In the genomic region with DNA sequence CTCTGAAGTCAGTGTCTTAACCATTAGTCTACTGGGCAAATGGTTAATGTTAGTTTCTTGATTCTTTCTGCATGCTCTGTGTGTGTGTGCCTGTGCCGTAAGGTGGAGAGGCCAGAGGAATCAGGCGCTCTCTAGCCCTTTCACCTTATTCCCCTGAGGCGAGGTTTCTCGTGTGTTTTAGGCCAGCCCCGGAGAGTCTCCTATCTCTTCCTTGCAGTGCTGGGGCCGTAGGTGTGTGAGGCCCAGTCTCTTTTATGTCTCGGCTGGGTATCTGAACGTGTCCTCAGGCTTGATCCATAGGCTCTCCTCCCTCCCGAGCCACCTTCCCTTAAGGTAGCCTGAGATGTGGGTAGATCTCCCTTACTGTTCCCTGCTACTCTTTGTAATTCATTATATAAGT, we compare ENCODE assay signal across 20 mouse cellular contexts. TPM values are rescaled to one million over a fixed set of nuclear protein-coding genes. Genes with fewer than 3 reads are reported as not detected.
DNase-seq lines count a peak whose midpoint lies in the region; ATAC-seq and TF ChIP-seq lines count a peak whose summit lies in the region.
"Had no signal": no experiment of that assay in that cellular context is flagged by ENCODE, and none has a peak within 500 bp of the region (broad histone marks: within the 10 kb centered on the region; RNA-seq: fewer than 3 reads in every experiment).

No protein-coding gene starts in this region.

- TF ChIP-seq CTCF in liver, embryonic 14.5 days (IDR thresholded peaks at IDR 0.05; ENCODE audit: low read depth), result no peak
- no peak for TF ChIP-seq CTCF in stomach, postnatal 0 days (IDR thresholded peaks at IDR 0.05; ENCODE audit: low read depth)

- H3K36me3 ChIP-seq in heart, embryonic 11.5 days (ENCODE audit: control insufficient read depth, insufficient read depth, low read length), result no peaks in the 10 kb centered on the region
- no peaks in the 10 kb centered on the region for H3K36me3 ChIP-seq in liver, embryonic 14.5 days (replicated peaks; ENCODE audit: control insufficient read depth, insufficient read depth, low read depth)
- H3K36me3 ChIP-seq in stomach, postnatal 0 days (ENCODE audit: control insufficient read depth, insufficient read depth, low read length), result no peaks in the 10 kb centered on the region
- H3K36me3 ChIP-seq: forebrain, embryonic 12.5 days had no signal

- no peaks in the 10 kb centered on the region for H3K27me3 ChIP-seq in heart, embryonic 11.5 days (ENCODE audit: control insufficient read depth, insufficient read depth, low read length)
- H3K27me3 ChIP-seq in liver, embryonic 14.5 days (ENCODE audit: control insufficient read depth, insufficient read depth, low read length), result no peaks in the 10 kb centered on the region
- H3K27me3 ChIP-seq in stomach, postnatal 0 days (ENCODE audit: control insufficient read depth, insufficient read depth, low read length), result no peaks in the 10 kb centered on the region
- H3K27me3 ChIP-seq: forebrain, embryonic 12.5 days; limb, embryonic 15.5 days; megakaryocyte, embryonic 14.5 days; Patski had no signal

- WGBS in heart, embryonic 11.5 days (ENCODE audit: insufficient replicate concordance), result 44% methylated on average over 9 of the region's 9 CpGs
- 14% methylated on average over 9 of the region's 9 CpGs for WGBS in liver, embryonic 14.5 days (ENCODE audit: insufficient replicate concordance)
- 67% methylated on average over 9 of the region's 9 CpGs for WGBS in stomach, postnatal 0 days

- H3K4me1 ChIP-seq in heart, embryonic 11.5 days (ENCODE audit: control insufficient read depth, insufficient read depth, low read length), result peaks cover 21% of the 10 kb centered on the region
- H3K4me1 ChIP-seq in liver, embryonic 14.5 days (replicated peaks; ENCODE audit: control insufficient read depth in 2 of 2, insufficient read depth in 2 of 2, low read length in 1 of 2), result peaks cover 30 to 45% of the 10 kb centered on the region in 2 experiments
- H3K4me1 ChIP-seq in stomach, postnatal 0 days (replicated peaks; ENCODE audit: control insufficient read depth, insufficient read depth), result peaks cover 9% of the 10 kb centered on the region; the same call in 1 of the 2 replicates
- H3K4me1 ChIP-seq: forebrain, embryonic 12.5 days had no signal

- H3K9ac ChIP-seq in heart, embryonic 11.5 days (ENCODE audit: low read depth, low read length), result no peak overlapping the region
- H3K9ac ChIP-seq in liver, embryonic 14.5 days (replicated peaks), result peak overlapping the region; percentile 42
- H3K9ac ChIP-seq in stomach, postnatal 0 days (ENCODE audit: low read length), result no peak overlapping the region
- H3K9ac ChIP-seq: forebrain, embryonic 12.5 days; limb, embryonic 15.5 days had no signal

- TF ChIP-seq EP300 in liver, embryonic 14.5 days (IDR thresholded peaks at IDR 0.05; ENCODE audit: low read depth), result peak; percentile 74
- TF ChIP-seq EP300 in stomach, postnatal 0 days (optimal IDR thresholded peaks at IDR 0.05), result no peak

- no peaks in the 10 kb centered on the region for H3K9me3 ChIP-seq in heart, embryonic 11.5 days (replicated peaks; ENCODE audit: control insufficient read depth, low read length)
- no peaks in the 10 kb centered on the region for H3K9me3 ChIP-seq in liver, embryonic 14.5 days (ENCODE audit: control insufficient read depth, low read length)
- no peaks in the 10 kb centered on the region for H3K9me3 ChIP-seq in stomach, postnatal 0 days (ENCODE audit: control insufficient read depth, low read length)
- H3K9me3 ChIP-seq: forebrain, embryonic 12.5 days; limb, embryonic 15.5 days had no signal

- no peak overlapping the region for H3K4me3 ChIP-seq in heart, embryonic 11.5 days (ENCODE audit: low read depth, low read length)
- H3K4me3 ChIP-seq in liver, embryonic 14.5 days (ENCODE audit: insufficient read depth in 1 of 2, low read depth in 2 of 2, low read length in 2 of 2), result no peak overlapping the region
- H3K4me3 ChIP-seq in stomach, postnatal 0 days (ENCODE audit: low read depth, low read length), result no peak overlapping the region
- H3K4me3 ChIP-seq: forebrain, embryonic 12.5 days; limb, embryonic 15.5 days; megakaryocyte, embryonic 14.5 days had no signal

- peak overlapping the region; percentile 14 for H3K4me2 ChIP-seq in heart, embryonic 11.5 days
- peak overlapping the region; percentile 60 for H3K4me2 ChIP-seq in liver, embryonic 14.5 days (ENCODE audit: low read depth)
- H3K4me2 ChIP-seq in stomach, postnatal 0 days (replicated peaks; ENCODE audit: low read depth), result no peak overlapping the region
- H3K4me2 ChIP-seq: forebrain, embryonic 12.5 days; limb, embryonic 15.5 days had no signal

- 0 out of 2 replicates have a peak overlapping the region, but pooled peaks have one; percentile 29 for H3K27ac ChIP-seq in heart, embryonic 11.5 days (ENCODE audit: low read depth, low read length)
- H3K27ac ChIP-seq in liver, embryonic 14.5 days, result peak overlapping the region; percentile 68
- 0 out of 2 replicates have a peak overlapping the region, but pooled peaks have one; percentile 13 for H3K27ac ChIP-seq in stomach, postnatal 0 days (replicated peaks)
- H3K27ac ChIP-seq: forebrain, embryonic 12.5 days; limb, embryonic 15.5 days had no signal

- no peak for DNase-seq in heart, adult 18-20 months
- DNase-seq in liver, embryonic 14.5 days (ENCODE audit: low read depth in 3 of 3, low spot score in 3 of 3), result peak; percentile 71 to 73 (median 72)
- DNase-seq in stomach, postnatal 0 days (ENCODE audit: low spot score), result no peak
- DNase-seq in ovary, adult 18-20 months (ENCODE audit: low spot score), result no peak
- DNase-seq in kidney, postnatal 14 days, result no peak
- DNase-seq: adrenal gland, postnatal 36 days; cerebellum, adult 8-10 months; heart, postnatal 4 days; kidney, adult 8-10 months; lung, postnatal 10 days; right cerebral cortex, postnatal 14 days; thymus, postnatal 25 days had no signal

- peak; percentile 88 for ATAC-seq in heart, embryonic 11.5 days (replicated peaks; ENCODE audit: insufficient number of reproducible peaks, low FRiP score, low TSS enrichment)
- ATAC-seq in erythroid progenitor cell, adult 5-6 weeks (replicated peaks; ENCODE audit: low FRiP score, poor library complexity, severe bottlenecking), result peak; percentile 88
- ATAC-seq in liver, embryonic 14.5 days (ENCODE audit: insufficient read depth), result peak; percentile 98
- no peak for ATAC-seq in stomach, postnatal 0 days (ENCODE audit: low FRiP score, low TSS enrichment)
- ATAC-seq: hindbrain, embryonic 16.5 days; midbrain, embryonic 16.5 days; Patski had no signal

RNA-seq across cellular contexts. Expression of a gene that starts 24.9 kb away (rescaled TPM):
- polyA plus RNA-seq in heart, embryonic 11.5 days (2014; fragmentation: Nextera tagmentation; extraction: Ambion mirVana), result 35.7 and 38.2 TPM in 2 replicates
- total RNA-seq in heart, adult 18-20 months (2021), result 10 to 100 TPM; 20.5 to 21.7 TPM
- 25.6 and 27.7 TPM in 2 replicates for total RNA-seq in erythroid progenitor cell, adult 5-6 weeks (2015; ENCODE audit: low replicate concordance)
- total RNA-seq in erythroid progenitor cell, adult 5-6 weeks (2017; ENCODE audit: low replicate concordance), result 40.6 and 64.4 TPM in 2 replicates
- polyA plus RNA-seq in liver, embryonic 14.5 days (2012; rRNA removed), result 3.1 and 6.2 TPM in 2 replicates
- polyA plus RNA-seq in liver, embryonic 14.5 days (2014; fragmentation: Nextera tagmentation; extraction: Ambion mirVana), result 14.2 and 16.8 TPM in 2 replicates
- 28.8 and 31.0 TPM in 2 replicates for polyA plus RNA-seq in stomach, postnatal 0 days (2015; fragmentation: Nextera tagmentation; extraction: Ambion mirVana)

RNA-seq across cellular contexts. Expression of a gene that starts 25.2 kb away (rescaled TPM):
- polyA plus RNA-seq in heart, embryonic 11.5 days (2014; fragmentation: Nextera tagmentation; extraction: Ambion mirVana), result 8.3 and 8.6 TPM in 2 replicates
- 10 to 100 TPM; 12.4 to 15.0 TPM for total RNA-seq in heart, adult 18-20 months (2021)
- 38.9 and 39.8 TPM in 2 replicates for total RNA-seq in erythroid progenitor cell, adult 5-6 weeks (2015; ENCODE audit: low replicate concordance)
- total RNA-seq in erythroid progenitor cell, adult 5-6 weeks (2017; ENCODE audit: low replicate concordance), result 81.2 and 83.4 TPM in 2 replicates
- 6.0 and 9.3 TPM in 2 replicates for polyA plus RNA-seq in liver, embryonic 14.5 days (2012; rRNA removed)
- polyA plus RNA-seq in liver, embryonic 14.5 days (2014; fragmentation: Nextera tagmentation; extraction: Ambion mirVana), result 8.7 and 9.9 TPM in 2 replicates
- polyA plus RNA-seq in stomach, postnatal 0 days (2015; fragmentation: Nextera tagmentation; extraction: Ambion mirVana), result 18.7 and 19.3 TPM in 2 replicates

RNA-seq across cellular contexts. Expression of a gene that starts 54.6 kb away (rescaled TPM):
- 2.5 and 3.2 TPM in 2 replicates for polyA plus RNA-seq in heart, embryonic 11.5 days (2014; fragmentation: Nextera tagmentation; extraction: Ambion mirVana)
- under 1 TPM; 0.12 to 0.39 TPM for total RNA-seq in heart, adult 18-20 months (2021)
- 21.3 and 29.3 TPM in 2 replicates for total RNA-seq in erythroid progenitor cell, adult 5-6 weeks (2015; ENCODE audit: low replicate concordance)
- 13.2 and 27.5 TPM in 2 replicates for total RNA-seq in erythroid progenitor cell, adult 5-6 weeks (2017; ENCODE audit: low replicate concordance)
- polyA plus RNA-seq in liver, embryonic 14.5 days (2012; rRNA removed), result 1.7 and 2.1 TPM in 2 replicates
- 3.1 and 3.2 TPM in 2 replicates for polyA plus RNA-seq in liver, embryonic 14.5 days (2014; fragmentation: Nextera tagmentation; extraction: Ambion mirVana)
- 0.57 and 0.98 TPM in 2 replicates for polyA plus RNA-seq in stomach, postnatal 0 days (2015; fragmentation: Nextera tagmentation; extraction: Ambion mirVana)

Comparison
In these comparisons a context has a peak if more than half of its experiments do, and no peak if none do; other contexts are left out.
1. H3K27ac ChIP-seq: peak in every context shown above with its lines; median percentile 68 in liver, embryonic 14.5 days; 29 in heart, embryonic 11.5 days; 13 in stomach, postnatal 0 days.
2. DNase-seq: peak in liver, embryonic 14.5 days (3 of 3); none in heart, adult 18-20 months (0 of 2), stomach, postnatal 0 days (single experiment), ovary, adult 18-20 months (single experiment) and kidney, postnatal 14 days (single experiment).